Mouse (Mus musculus) heart, embryonic 10.5 days (tissue): ENCODE results near the gene Gjb6. TPM values are rescaled to one million over a fixed set of nuclear protein-coding genes. Genes with fewer than 3 reads are reported as not detected.

Source experiments
- polyA plus RNA-seq: library from polyadenylated mRNA; unstranded; fragments of >200 nt; fragmentation: Nextera tagmentation; extraction: Ambion mirVana; gene quantifications from 2 replicates; pipeline ENCODE4 v1.2.1, GENCODE M21; 2016

Gjb6 gene
- polyA plus RNA-seq, 1 experiment from 2014 or later, result 0.89 TPM

Other genes with a start within 250 kb of the Gjb6 start
- 36.6 and 44.4 TPM in 2 replicates for gene Zmym2, start 247.0 kb downstream of the Gjb6 start, polyA plus RNA-seq
- gene Gja3, start 75.5 kb downstream of the Gjb6 start, polyA plus RNA-seq, result 2.5 and 4.0 TPM in 2 replicates
- 1.0 and 4.0 TPM in 2 replicates for gene Gjb2, start 28.9 kb downstream of the Gjb6 start, polyA plus RNA-seq
- gene Gm4491, start 17.7 kb downstream of the Gjb6 start, polyA plus RNA-seq, result not detected in 2 replicates